Mouse (Mus musculus) stomach, embryonic 14.5 days (tissue): ENCODE measurements around the gene Csnk1g1. TPM values are rescaled to one million over a fixed set of nuclear protein-coding genes. Genes with fewer than 3 reads are reported as not detected.

Experiments
- ATAC-seq: fragments of 200-750 bp; cut with Nextera tagmentation; 2 replicates; pipeline ENCODE4 v1.8.0; 2017; ENCODE audit warnings: low read depth, moderate TSS enrichment; ENCODE audit not compliant: insufficient number of reproducible peaks, insufficient read depth, low FRiP score
- H3K27ac ChIP-seq: fragments of 300-500 bp; sonication (generic); 2 replicates; pipeline ENCODE4 v1.5.1; 2014; ENCODE audit warnings: mild to moderate bottlenecking, low read length, moderate library complexity, mixed read lengths
- H3K27me3 ChIP-seq: fragments of 300-500 bp; sonication (generic); 2 replicates; pipeline ENCODE4 v1.6.1; 2014; ENCODE audit warnings: low read length, control low read depth, mixed read lengths; ENCODE audit not compliant: control insufficient read depth, insufficient read depth
- H3K36me3 ChIP-seq: fragments of 300-500 bp; sonication (generic); 2 replicates; pipeline ENCODE4 v1.6.1; 2014; ENCODE audit warnings: mild to moderate bottlenecking, control low read depth, low read length, moderate library complexity, mixed read lengths; ENCODE audit not compliant: control insufficient read depth, insufficient read depth
- H3K4me1 ChIP-seq: fragments of 300-500 bp; sonication (generic); 2 replicates; pipeline ENCODE4 v1.6.1; 2014; ENCODE audit warnings: low read length, control low read depth, mixed read lengths; ENCODE audit not compliant: control insufficient read depth, insufficient read depth
- H3K4me2 ChIP-seq: fragments of 300-500 bp; sonication (generic); replicated peaks from 2 replicates; pipeline ENCODE4 v1.6.1; 2014; ENCODE audit warnings: low read depth, low read length, control low read depth
- H3K4me3 ChIP-seq: fragments of 300-500 bp; sonication (generic); 2 replicates; pipeline ENCODE4 v1.5.1; 2014; ENCODE audit warnings: low read depth, low read length, control low read depth
- H3K9ac ChIP-seq: fragments of 300-500 bp; sonication (generic); replicated peaks from 2 replicates; pipeline ENCODE4 v1.6.1; 2014; ENCODE audit warnings: low read depth, mild to moderate bottlenecking, control low read depth, low read length, moderate library complexity, mixed read lengths
- H3K9me3 ChIP-seq: fragments of 300-500 bp; sonication (generic); 2 replicates; pipeline ENCODE4 v1.6.1; 2016; ENCODE audit warnings: low read depth, low read length, control low read depth; ENCODE audit not compliant: control insufficient read depth
- WGBS: fragments of 180-500 bp; shearing (Covaris S2); extraction: QIAGEN DNeasy Blood & Tissue Kit; methylation state at CpG from one replicate; pipeline ENCODE4 v1.1.7; 2014; 5-methylcytosine and 5-hydroxymethylcytosine counted together
- polyA plus RNA-seq: library from polyadenylated mRNA; unstranded; fragments of >200 nt; fragmentation: Nextera tagmentation; extraction: Ambion mirVana; gene quantifications from 2 replicates; pipeline ENCODE4 v1.2.1, GENCODE M21; 2014

The Csnk1g1 gene
- polyA plus RNA-seq, 1 experiment from 2014 or later = 25.3 TPM

GRCm38 (mm10) chr9:65909301-65909801 lies 627 bp downstream of the Csnk1g1 start:
- H3K27me3 ChIP-seq = no peaks in the 10 kb centered on the region
- peak; percentile 59 for ATAC-seq
- H3K4me3 ChIP-seq = peak overlapping the region; percentile 82
- H3K4me1 ChIP-seq = no peaks in the 10 kb centered on the region
- WGBS = under 1% methylated on average over 34 of the region's 34 CpGs
- no peaks in the 10 kb centered on the region for H3K9me3 ChIP-seq
- peak overlapping the region; percentile 85 for H3K4me2 ChIP-seq
- H3K36me3 ChIP-seq = 0 out of 2 replicates have a peak, but pooled peaks cover 2% of the 10 kb centered on the region
- H3K27ac ChIP-seq = peak overlapping the region; percentile 90
- H3K9ac ChIP-seq = peak overlapping the region; percentile 63

GRCm38 (mm10) chr9:65909837-65910236 lies 1.1 kb downstream of the Csnk1g1 start:
- Histone ChIP-seq H3K9ac (peak overlapping the region; percentile 63), H3K36me3 (no peaks in the 10 kb centered on the region), H3K4me3 (peak overlapping the region; percentile 82), H3K9me3 (no peaks in the 10 kb centered on the region), H3K27me3 (no peaks in the 10 kb centered on the region), H3K4me2 (peak overlapping the region; percentile 85), H3K27ac (peak overlapping the region; percentile 90; the same call in 1 of the 2 replicates), H3K4me1 (no peaks in the 10 kb centered on the region)
- 5% methylated on average over 4 of the region's 4 CpGs for WGBS
- ATAC-seq = no peak

- WGBS = 81% methylated on average over 2 of the region's 2 CpGs
- no peak for ATAC-seq
- no peaks in the 10 kb centered on the region for H3K9me3 ChIP-seq
These were observed 5.3 kb downstream of the Csnk1g1 start for GRCm38 (mm10) chr9:65913976-65914375.

GRCm38 (mm10) chr9:65917015-65917414 lies 8.3 kb downstream of the Csnk1g1 start:
- Histone ChIP-seq H3K4me2 (no peak overlapping the region), H3K36me3 (no peaks in the 10 kb centered on the region), H3K9me3 (no peaks in the 10 kb centered on the region), H3K4me3 (no peak overlapping the region), H3K4me1 (no peaks in the 10 kb centered on the region), H3K9ac (no peak overlapping the region), H3K27me3 (no peaks in the 10 kb centered on the region), H3K27ac (no peak overlapping the region)
- WGBS = 67% methylated on average over 1 of the region's 1 CpGs
- no peak for ATAC-seq

More at GRCm38 (mm10) chr9:65913976-65914375, 5.3 kb downstream of the Csnk1g1 start:
- Histone ChIP-seq H3K27me3 (no peaks in the 10 kb centered on the region), H3K4me2 (no peak overlapping the region), H3K9ac (no peak overlapping the region), H3K4me3 (no peak overlapping the region), H3K36me3 (no peaks in the 10 kb centered on the region), H3K27ac (no peak overlapping the region), H3K4me1 (no peaks in the 10 kb centered on the region)

GRCm38 (mm10) chr9:65928456-65928855 lies 19.7 kb downstream of the Csnk1g1 start:
- Histone ChIP-seq H3K4me1 (no peaks in the 10 kb centered on the region), H3K27ac (no peak overlapping the region), H3K4me2 (no peak overlapping the region), H3K9ac (no peak overlapping the region), H3K9me3 (no peaks in the 10 kb centered on the region), H3K4me3 (no peak overlapping the region), H3K27me3 (no peaks in the 10 kb centered on the region), H3K36me3 (no peaks in the 10 kb centered on the region)
- no peak for ATAC-seq

- Histone ChIP-seq H3K27ac (no peak overlapping the region), H3K9ac (no peak overlapping the region), H3K4me1 (no peaks in the 10 kb centered on the region), H3K27me3 (no peaks in the 10 kb centered on the region), H3K4me2 (no peak overlapping the region), H3K4me3 (no peak overlapping the region), H3K9me3 (no peaks in the 10 kb centered on the region), H3K36me3 (no peaks in the 10 kb centered on the region)
- ATAC-seq = no peak
These were observed 21.1 kb downstream of the Csnk1g1 start for GRCm38 (mm10) chr9:65929826-65930225.

- no peaks in the 10 kb centered on the region for H3K9me3 ChIP-seq
- no peak overlapping the region for H3K9ac ChIP-seq
- no peak overlapping the region for H3K27ac ChIP-seq
- WGBS = 95% methylated on average over 2 of the region's 2 CpGs
- ATAC-seq = no peak
- H3K27me3 ChIP-seq = no peaks in the 10 kb centered on the region
- no peaks in the 10 kb centered on the region for H3K36me3 ChIP-seq
- H3K4me1 ChIP-seq = no peaks in the 10 kb centered on the region
- H3K4me2 ChIP-seq = no peak overlapping the region
- H3K4me3 ChIP-seq = no peak overlapping the region
These were observed 28.8 kb downstream of the Csnk1g1 start for GRCm38 (mm10) chr9:65937566-65937965.

- Histone ChIP-seq H3K9ac (no peak overlapping the region), H3K9me3 (no peaks in the 10 kb centered on the region), H3K27ac (no peak overlapping the region), H3K4me1 (no peaks in the 10 kb centered on the region), H3K4me3 (no peak overlapping the region), H3K27me3 (no peaks in the 10 kb centered on the region), H3K36me3 (no peaks in the 10 kb centered on the region; the same call in 1 of the 2 replicates), H3K4me2 (no peak overlapping the region)
- no peak for ATAC-seq
- 87% methylated on average over 3 of the region's 3 CpGs for WGBS
These were observed 42.4 kb downstream of the Csnk1g1 start for GRCm38 (mm10) chr9:65951082-65951587.

- no peak overlapping the region for H3K4me2 ChIP-seq
- no peak for ATAC-seq
- no peaks in the 10 kb centered on the region for H3K27me3 ChIP-seq
- WGBS = 60% methylated on average over 3 of the region's 3 CpGs
- H3K4me3 ChIP-seq = no peak overlapping the region
- H3K4me1 ChIP-seq = no peaks in the 10 kb centered on the region
- H3K9ac ChIP-seq = no peak overlapping the region
- H3K27ac ChIP-seq = no peak overlapping the region
- no peaks in the 10 kb centered on the region for H3K36me3 ChIP-seq
- no peaks in the 10 kb centered on the region for H3K9me3 ChIP-seq
These were observed 61.3 kb downstream of the Csnk1g1 start for GRCm38 (mm10) chr9:65970009-65970408.
